18 mouse cellular contexts compared by ENCODE assay signal in genomic region chr12:91660640-91661417, GRCm38 (mm10).
DNase-seq lines count a peak whose midpoint lies in the region; ATAC-seq lines count a peak whose summit lies in the region.
"Had no signal": no experiment of that assay in that cellular context is flagged by ENCODE, and none has a peak within 500 bp of the region (broad histone marks: within the 10 kb centered on the region; RNA-seq: fewer than 3 reads in every experiment).

No protein-coding gene starts in this region.

- intact Hi-C loops in left cerebral cortex, postnatal 10 days (cut with DNase I) = no loop called here

- peak; percentile 24 for DNase-seq in CD4-positive, CD25-positive, alpha-beta regulatory T cell, adult 2 months (ENCODE audit: low read depth, low spot score)
- DNase-seq in left cerebral cortex, postnatal 10 days (ENCODE audit: extremely low spot score in 1 of 2, low spot score in 2 of 2) = no peak
- DNase-seq in gastrocnemius, postnatal 25 days = no peak
- DNase-seq in right cerebral cortex, adult 2 months (ENCODE audit: low spot score in 2 of 2) = no peak
- DNase-seq: adrenal gland, adult 8-10 months; adrenal gland, postnatal 36 days; cerebellum, adult 2 months; cerebellum, postnatal 10 days; embryo, embryonic 11 days; gastrocnemius, postnatal 14 days; heart, adult 11 months; heart, postnatal 36 days had no signal

- ATAC-seq in CD4-positive, CD25-positive, alpha-beta regulatory T cell, adult 4 months = peak; percentile 64
- peak; percentile 53; the same call in 1 of the 2 replicates for ATAC-seq in common myeloid progenitor, adult 5-6 weeks (replicated peaks; ENCODE audit: low read depth, poor library complexity, severe bottlenecking)
- ATAC-seq in inflammation-experienced regulatory T-cells, adult 6 months = peak; percentile 67
- ATAC-seq: forebrain, embryonic 15.5 days; hindbrain, embryonic 16.5 days; intestine, embryonic 15.5 days had no signal
